Mouse (Mus musculus) lung, postnatal 4 days (tissue): ENCODE measurements around the gene Dut.
A peak's percentile ranks its signal among the peaks of the same experiment; 100 is the strongest.
"Not testable (repeated sequence)": the region's sequence is repeated elsewhere in the genome, so short reads cannot be mapped to it uniquely, and the experiment has no call there.

ENCODE experiments used
- DNase-seq, 2 experiments: peaks; one replicate each; pipeline ENCODE4 v3.0.0; 2021

Dut gene

DNA sequence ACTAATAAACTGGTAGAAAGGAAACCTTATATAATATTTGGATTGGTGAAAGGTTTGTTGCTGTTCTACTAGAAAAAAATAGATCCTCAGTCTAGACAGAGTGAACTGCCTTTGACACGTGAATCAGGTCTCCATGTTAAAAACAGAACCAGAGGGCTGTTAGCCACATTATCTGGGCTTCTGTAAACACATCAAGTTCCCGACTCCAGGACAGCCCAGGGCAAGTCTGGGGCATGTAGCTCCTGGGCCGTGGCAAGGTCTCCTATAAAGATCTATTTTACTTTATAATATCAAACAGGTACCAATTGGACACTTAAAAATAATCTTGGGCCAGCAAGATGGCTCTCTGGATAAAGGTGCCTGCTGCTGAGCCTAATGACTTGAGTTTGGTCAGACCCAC is 8.9 kb downstream of the Dut start:
- DNase-seq, result no peak

DNA sequence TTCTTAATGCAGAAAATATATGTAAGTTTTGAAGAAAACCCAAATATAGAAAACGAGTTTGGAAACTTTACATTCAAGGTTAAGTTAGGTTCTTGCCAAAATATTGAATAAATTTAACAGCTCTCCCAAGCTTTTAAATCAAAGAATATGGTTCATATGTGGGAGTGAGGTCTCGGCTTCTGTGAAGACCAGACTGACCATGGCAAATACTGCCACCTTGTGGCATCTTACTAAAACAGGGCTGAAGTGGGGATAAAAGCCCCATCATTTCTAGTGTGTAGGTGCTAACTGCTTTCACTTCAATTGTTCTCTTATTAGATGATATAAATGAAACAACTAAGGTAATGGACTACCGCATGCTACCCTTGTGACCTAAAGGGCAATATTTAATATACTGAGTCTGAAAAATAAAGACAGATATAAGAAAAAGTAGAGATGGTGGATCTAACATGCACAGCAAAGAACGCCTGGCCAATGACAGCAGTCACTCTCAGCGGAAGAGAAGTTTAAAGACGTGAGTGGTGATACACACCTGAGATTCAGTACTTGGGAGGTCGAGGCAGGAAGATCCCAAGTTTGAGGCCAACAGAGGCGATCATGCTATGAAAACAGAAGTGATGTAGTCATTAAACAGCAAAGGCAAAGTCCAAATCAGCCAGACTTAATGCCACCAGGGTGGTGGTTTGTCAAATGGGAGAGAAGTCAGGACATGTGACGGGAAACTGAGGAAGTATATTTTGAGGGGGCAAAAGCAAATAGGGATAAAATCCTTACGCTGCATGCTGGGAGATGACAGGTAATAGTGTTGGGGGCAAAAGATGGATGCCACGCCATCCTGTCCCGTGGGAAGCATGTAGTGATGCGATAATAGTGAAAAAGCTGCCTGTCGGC is 12.5 kb downstream of the Dut start:
- peak in 1 of 2 experiments; percentile 42 for DNase-seq

DNA sequence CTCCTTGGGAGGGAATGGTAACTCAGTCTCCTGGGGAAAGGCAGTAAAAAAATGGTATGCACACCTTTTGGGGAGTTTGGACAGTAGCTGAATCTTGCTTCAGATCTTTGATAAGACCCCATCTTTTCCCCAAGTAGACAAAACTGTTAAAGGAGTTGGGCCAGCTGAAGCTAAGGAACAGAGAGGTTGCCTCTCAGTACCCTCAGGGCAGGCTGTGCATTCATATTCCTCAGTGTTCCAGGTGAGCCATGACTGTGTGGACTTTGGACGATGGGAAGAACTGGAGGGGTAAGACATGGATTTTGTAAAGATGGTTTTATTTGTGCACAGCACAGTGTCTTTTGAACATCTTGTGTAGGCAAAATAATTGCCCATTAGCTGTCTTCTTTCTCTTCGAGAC is 13.3 kb downstream of the Dut start:
- no peak for DNase-seq

DNA sequence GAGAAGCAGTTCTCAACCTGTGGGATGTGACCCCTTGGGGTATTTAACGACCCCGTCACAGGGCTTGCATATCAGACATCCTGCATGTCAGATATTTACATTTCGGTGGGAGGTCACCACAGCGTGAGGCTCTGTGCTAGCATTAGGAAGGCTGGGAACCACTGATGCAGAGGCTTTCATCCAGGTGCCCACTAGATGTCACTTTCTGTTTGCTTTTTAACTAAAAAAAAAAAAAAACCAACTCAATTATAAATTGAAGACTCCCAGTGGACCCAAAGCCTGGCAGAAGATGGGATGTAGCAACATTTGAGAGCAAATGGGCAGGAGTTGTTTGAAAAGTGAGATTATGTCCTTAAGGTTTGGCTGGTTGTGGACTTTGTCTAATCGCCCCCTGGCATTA is 16.1 kb downstream of the Dut start:
- peak in 1 of 2 experiments; percentile 19 for DNase-seq

DNA sequence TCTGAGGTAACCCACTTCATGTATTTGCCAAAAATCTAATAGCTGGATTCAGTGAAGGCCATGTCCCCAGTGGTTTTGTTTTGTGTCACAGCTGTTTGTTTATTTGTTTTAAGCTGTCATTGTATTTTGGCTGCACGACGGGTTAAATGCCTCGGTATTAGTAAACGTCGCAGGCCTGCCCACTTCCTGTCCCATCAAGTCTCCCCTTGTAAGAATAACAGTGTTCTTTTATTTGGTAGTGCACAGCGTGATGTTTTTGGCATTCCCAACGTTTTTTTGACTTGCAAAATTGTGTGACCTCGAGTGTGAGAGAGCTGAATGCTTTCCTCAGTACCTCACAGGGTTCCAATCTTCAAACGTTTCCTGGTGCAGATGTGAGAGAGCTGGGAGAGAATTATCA is 16.8 kb downstream of the Dut start:
- peak; percentile 33 to 60 for DNase-seq

DNA sequence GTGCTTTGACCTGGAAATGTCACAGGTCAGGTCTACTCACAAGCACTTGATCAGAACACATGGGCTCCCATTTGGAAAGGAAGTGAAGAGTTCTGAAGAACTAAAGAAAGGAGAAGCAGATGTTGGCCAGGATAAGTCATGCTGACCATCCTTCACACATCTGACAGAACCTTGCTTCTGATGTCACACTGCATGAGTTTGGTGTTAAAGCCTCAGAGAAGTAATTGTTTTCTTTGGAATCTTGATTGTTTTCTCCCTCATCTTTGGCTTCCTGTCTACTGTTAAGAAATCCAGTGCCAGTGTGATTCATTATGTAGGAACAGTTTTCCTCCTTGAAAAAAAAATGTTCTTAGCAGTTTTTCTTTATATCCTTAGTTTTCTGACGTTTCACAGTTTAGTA is 21.9 kb downstream of the Dut start:
- no peak for DNase-seq

DNA sequence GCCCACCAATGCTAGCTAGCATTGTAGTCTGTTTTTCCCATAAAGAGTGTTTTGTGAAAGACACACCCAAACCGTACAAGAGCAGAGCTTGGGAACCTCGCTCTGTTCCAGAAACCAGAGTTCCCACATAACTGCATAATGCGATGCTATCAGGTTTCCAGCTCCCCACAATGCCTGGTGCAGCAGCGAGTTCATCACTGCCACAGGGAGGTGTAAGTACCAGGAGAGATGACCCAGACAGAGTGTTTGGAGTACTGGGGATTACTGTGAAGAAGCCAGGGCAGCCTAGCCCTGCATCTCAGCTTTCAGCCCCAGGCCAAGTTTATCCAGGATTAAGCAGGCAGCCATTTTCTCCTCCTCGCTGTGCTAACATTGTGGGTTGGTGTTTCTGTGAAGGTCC is 28.6 kb downstream of the Dut start:
- no peak for DNase-seq

DNA sequence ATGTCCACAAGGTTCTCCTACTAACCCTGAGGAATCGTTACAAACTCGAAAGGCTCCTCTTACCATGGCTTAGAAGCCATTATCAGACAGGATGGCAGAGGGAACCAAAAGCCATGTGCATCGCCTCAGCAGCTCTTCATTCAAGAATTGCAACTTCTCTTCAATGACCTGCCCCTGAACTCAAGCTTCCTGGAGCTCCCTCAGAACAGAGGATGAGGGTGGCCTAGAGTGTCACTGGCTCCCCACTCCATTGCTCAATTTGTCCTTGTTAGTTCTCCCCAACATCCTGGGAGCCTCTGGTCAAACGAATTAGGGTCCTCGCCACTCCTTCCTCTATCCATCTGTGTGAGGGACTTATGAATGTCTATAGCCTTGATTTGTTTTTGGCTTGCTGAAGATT is 29.7 kb downstream of the Dut start:
- peak in 1 of 2 experiments; percentile 47 for DNase-seq

DNA sequence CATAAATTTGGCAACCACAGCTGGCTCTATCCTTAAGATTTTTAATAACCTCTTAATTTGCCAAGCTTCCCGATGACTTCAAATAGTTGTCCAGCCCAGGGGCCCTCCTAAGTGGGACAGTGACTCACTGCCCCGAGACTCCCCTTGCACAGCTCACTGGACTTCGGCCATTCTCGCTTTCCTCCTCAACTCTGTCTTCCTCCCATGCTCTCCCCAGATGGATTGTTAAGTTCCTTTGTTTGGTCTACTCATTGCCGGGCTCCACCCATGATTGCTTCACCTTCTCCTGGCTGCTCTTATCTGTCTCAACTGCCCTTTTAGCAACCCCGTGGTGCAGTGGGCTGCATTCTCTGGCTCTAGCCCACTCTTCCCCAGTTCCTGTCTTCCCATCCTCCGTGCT is 31.5 kb downstream of the Dut start:
- peak; percentile 44 to 77 for DNase-seq

DNA sequence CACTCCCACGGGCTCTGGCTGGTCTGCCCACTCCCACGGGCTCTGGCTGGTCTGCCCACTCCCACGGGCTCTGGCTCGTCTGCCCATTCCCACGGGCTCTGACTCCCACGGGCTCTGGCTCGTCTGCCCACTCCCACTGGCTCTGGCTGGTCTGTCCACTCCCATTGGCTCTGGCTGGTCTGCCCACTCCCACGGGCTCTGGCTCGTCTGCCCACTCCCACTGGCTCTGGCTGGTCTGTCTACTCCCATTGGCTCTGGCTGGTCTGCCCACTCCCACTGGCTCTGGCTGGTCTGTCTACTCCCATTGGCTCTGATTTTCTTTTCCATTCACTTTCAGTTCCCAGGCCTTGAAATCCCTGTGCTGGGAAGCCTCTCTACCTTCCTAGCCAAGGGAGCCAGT is 33.0 kb downstream of the Dut start:
- DNase-seq, result not testable (repeated sequence)

DNA sequence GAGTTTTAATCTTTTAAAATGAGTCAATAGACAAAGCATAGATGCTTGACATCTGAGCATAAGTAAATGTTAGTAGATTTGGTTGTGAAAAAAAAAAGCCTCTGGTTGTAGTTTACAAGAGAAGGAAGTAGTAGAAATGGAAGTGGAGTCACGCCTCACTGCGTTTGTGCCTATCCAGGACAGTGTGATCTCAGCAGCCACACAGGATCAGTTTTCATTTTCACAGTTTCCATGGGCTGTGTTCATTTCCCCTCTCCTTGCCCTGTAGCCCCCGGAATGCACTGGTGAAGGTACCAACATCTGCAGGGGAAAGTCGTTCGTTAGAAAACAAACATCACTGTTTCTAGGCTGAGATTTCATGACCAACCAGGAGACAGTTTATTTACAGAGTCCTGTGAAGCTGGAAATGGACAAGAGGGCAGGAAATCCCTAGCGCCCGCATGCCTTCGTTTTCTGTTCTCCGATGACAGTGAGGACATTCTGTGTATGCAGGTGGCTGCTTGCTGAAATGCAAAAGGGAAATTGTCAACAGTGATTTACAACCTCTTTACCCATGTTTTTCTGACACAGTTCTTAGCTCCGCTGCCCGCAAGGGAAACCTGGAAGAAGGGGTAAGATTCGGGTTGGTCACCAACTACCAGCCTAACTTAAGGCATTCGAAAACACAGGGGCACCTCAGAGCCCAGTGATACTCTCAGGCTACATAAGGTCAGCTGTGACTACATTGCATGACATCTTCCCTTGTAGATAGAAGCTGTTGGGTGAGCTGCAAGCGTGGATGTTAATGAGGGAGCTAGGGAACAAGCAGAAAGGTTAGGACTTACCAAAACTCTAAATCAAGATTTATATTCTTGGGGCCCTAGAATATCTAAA is 35.6 kb downstream of the Dut start:
- no peak for DNase-seq

DNA sequence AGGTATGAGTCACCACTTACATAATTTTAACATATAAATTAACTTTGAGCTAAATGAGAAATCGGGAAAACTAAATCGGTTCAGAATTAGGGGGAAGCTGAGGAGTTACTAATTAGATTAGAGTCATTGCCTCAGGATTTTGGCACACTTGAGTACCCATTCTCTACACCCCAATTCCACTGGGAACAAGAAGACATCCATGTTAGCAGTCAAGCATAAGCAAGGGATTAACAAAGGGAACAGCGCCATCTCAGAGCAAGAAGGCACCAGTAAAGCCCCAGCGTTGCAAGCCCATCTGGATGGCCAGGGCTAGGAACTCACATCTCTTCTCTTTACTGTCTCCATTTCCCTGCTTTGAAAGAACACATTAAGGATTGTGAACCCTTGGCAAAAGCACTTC is 38.8 kb downstream of the Dut start:
- no peak for DNase-seq

DNA sequence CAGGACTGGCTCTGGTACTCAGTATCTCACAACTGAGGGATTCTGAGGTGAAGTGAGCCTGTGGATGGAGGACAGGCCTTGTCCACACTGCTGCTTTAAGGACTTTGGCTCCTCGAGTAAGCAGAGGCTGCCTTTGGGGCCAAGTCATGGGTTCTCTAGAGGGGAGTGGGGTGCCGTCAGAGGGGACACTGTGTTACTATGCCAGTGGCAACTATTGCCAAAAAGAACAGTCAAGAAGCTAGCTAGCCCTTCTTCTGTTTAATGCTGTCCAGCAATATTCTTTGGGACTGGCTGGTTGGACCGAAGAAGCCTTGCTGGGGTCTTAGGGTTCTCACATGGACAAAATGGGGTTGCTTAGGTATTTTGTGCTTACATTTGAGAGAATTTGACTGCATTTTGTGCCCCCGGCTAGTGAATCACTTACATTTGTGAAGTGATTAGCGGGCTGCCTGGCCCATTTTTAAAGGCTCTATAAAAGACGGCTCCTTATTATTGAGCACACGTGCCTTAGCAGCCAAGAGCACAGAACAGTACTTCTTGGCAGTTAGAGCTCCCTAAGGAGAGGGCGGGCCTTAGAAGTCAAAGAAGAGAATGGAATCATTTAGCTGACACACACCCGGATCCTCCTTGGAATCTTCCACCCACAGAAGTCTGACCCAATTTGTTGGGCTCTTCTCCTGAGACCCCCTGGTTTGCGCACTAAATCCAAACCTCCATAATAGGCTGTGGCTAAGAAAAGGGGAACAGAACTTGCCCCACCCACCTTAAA is 43.4 kb downstream of the Dut start:
- DNase-seq, result no peak

DNA sequence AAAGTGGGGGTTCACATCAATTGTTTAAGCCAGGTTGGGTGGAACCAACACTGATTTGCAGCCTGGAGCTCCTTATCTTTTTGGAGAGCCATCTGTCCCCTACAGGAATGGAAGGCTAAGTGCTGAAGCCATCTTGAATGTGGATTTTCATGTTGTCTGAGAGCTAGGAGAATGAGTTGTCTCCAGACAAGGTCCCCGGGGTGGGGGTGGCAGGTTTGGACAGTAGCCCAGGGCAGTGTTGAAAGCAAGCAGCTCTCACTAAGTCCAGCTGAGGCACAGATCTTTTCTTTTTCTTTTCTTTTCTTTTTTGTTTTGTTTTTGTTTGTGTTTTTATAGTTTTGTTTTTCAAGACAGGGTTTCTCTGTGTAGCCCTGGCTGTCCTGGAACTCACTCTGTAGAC is 44.1 kb downstream of the Dut start:
- DNase-seq, result peak; percentile 37 to 71

DNA sequence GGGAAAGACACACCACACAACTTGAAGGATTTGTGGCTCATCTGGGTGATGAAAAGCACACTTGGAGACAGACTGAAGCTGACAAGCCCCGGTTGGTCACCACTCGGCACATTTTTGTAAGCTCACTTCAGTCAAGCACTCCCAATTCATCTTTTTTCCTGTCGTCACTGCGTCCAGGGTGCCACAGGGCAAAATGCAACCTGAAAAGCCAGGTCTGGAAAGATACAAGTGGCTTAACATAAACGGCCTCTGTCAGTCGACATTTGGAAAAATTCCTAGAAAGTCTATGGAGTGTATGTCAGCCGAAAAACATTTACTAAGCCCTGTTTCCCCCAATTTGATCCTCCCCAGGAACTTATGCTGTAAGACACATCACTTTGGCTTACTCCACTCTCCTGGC is 45.6 kb downstream of the Dut start:
- no peak for DNase-seq

DNA sequence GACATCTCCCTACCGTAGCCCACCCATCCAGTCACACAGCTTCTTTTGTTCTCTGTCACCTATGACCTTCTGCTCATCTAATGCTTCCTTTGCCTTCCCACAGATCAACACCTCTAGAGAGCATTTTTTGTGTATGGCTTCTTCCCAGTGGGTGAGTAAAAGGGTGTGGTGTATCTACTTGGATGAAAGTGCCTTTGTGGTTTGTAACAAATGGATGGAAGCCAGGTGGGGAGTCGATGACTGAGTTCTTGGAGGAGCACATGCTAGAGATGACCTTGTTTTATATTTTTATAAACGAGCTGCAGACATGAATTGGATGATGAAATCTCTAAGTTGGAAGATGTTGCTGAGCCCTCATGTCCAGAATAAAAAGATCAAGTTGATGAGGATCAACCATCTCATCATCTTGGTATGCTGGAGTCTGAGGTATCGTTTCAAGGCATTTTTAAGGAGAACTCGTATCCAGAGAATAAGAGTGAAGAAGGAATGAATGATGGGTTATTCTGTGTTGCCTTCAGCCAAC is 47.0 kb downstream of the Dut start:
- no peak for DNase-seq

DNA sequence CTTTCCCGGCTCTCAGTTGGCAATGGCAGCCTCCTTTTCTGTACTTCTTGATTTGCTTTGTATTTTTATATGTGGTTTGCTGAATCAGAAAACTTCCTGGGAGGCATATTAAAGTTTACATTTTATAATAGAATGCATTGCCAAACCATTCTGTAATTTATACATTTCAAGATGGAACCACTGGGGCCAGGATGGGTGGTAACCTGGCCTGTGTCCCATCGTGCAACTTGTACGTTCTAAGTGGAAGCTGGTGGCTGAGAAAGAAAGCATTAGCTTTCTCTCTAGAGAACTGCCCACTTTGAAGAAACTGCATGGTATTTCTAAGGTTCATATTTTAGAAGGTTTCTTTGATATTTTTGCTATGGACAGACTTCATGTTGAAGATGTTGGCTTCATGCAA is 48.5 kb downstream of the Dut start:
- no peak for DNase-seq

DNA sequence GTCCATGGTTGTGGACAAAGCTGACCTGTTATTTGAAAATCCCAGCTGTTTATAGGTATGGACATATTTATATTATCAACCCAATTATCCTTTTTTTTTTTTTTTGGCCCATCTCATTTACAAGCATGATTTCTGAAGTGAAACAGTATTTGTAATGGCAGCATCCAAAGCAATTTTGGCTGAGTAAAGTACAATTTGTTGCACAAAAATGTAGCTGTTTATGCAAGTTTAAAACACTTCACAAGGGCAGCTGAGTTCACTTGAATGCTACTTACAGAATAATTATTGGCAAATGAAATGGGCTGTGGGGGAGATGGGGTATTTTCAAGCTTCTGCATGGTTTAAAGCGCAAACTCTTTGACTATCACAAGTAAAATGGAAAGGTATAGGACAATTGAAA is 51.9 kb downstream of the Dut start:
- no peak for DNase-seq

DNA sequence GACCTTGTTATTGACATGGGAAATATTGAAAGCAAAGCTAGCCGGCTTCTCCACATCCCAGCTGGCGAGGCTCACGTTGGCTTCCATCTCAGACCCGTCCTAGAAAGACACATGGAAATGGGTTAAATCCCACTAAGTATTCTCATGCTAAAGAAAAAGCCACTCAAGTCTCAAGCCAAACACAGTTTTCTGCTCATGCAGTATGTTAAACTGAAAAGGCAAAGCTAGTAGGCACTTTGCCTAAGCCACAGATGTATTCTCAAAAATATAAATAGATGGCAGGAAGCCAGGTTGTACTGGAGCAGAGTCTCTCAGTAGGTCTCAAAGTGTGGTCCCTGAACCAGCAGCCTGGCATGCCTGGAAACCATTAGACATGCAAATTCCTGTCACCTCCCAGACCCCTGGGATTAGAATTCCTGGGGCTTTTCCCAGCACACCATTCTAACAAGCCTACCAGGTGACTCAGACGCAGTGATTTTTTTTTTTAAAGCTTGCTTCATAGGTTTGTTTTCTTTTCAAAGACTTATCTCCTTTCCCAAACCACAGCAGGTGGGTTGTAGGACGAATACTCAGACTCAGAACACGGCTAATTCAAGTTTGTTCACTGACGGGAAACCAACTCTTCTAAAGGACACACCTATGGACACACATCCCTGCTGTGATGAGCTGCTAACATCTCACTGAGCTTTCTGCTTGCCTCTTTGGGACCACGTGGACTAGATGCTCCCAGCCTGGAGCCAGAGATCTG is 55.1 kb downstream of the Dut start:
- DNase-seq, result no peak

DNA sequence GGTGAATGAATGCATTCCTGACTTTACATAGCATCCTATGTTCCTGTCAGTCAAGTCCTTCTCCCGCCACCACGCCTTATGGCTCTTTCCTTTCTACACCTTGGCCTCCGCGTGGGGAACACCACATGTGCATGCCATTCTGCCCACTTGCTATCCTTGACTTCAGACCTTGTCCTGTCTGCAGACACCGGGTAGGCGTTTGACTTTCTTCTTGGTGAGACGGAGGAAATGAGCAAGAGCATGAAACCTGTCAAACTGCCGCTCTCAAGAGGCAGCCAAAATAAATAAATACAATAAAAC is 55.6 kb downstream of the Dut start:
- DNase-seq, result no peak

DNA sequence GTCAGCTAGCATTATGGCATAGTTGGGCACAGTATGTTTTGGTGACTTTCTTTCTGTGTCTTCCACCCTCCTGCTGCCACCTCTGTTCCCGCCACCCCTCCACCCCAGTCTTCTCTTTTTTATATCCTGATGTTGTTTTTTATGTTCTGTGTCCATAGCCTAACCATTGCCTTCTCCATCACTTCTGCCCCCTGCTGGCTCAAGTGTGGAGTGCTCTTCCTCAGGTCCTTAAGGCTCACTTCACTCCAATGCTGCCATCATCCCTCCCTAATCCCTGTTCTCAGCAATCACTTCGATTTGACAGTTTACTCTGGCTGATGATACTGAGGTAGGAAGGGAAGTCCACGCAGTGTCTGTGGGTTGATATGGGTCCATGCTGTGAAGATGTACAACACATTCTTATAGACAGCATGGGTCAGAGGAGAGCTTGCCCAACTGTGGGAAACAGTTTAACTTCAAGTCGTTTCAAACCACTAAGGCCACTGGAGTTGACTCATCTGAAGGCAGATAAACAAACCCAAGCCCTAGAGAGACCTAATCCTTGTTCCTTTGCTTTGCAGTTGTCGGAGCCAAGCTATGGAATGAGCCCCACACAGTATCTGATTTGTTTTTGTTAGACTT is 56.9 kb downstream of the Dut start:
- no peak for DNase-seq

DNA sequence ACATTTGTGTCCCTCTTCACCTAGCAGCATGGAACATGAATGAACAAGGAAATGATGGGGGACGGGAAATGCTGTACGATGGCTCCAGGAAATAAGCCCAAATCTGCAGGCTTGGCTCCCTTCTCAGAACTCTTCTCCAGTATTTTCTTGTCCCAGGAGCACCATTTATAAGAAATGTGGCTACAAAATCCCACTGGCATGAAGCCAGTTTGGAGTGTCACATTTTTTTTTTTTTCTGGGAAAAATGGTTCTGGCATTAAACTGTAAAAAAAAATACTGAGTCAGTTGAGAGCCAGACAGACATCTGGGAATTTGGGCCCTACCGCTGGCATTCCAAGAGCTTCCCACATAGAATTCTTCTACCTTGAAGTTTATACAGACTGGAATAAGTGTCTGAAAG is 57.8 kb downstream of the Dut start:
- DNase-seq, result no peak
